In the genomic region with DNA sequence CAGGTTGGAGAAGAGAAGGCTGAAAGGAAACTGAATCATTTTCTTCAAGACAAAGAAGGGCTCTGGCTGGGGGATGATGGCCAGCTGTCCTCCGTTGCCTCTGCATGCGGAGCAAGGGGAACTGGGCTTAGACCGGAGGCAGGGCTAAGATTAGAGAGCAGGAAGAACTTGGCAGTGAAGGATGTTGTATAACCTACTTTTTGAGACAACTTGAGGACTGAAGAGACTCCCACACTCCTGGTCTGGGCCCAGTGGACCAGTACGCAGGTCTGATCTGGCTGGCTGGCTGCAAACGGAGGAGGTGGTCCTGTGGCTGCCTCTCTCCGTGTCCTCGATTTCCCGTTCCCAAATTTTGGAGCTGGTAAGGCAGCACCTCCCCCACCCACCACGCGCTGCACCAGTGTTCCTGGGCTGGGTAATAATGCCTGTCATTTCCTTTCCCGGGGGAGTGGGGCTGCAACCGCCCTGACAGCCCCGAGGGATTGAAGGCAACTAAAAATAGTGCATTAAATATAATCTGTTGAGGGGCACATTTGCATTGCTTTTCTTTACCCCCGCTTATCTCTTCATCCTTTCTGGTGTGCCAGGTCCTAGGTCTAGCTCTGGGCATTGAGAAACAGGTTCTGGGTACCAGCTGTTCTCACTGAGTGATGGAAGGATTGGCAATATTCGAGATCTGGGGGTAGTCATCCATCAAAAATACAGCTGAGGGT, we compare ENCODE assay signal across 9 mouse cellular contexts. TPM values are rescaled to one million over a fixed set of nuclear protein-coding genes. Genes with fewer than 3 reads are reported as not detected.
DNase-seq lines count a peak whose midpoint lies in the region; ATAC-seq and TF ChIP-seq lines count a peak whose summit lies in the region.
"Had no signal": no experiment of that assay in that cellular context is flagged by ENCODE, and none has a peak within 500 bp of the region (broad histone marks: within the 10 kb centered on the region; RNA-seq: fewer than 3 reads in every experiment).

No protein-coding gene starts in this region.

- H3K9ac ChIP-seq in neural tube, embryonic 14.5 days (replicated peaks; ENCODE audit: low read depth, low read length) = 0 out of 2 replicates have a peak overlapping the region, but pooled peaks have one; percentile 11
- H3K9ac ChIP-seq: embryonic facial prominence, embryonic 12.5 days had no signal

- H3K4me2 ChIP-seq in neural tube, embryonic 14.5 days (ENCODE audit: low read depth, low read length) = no peak overlapping the region
- H3K4me2 ChIP-seq: embryonic facial prominence, embryonic 12.5 days had no signal

- no peaks in the 10 kb centered on the region for H3K36me3 ChIP-seq in erythroblast, embryonic 14.5 days (ENCODE audit: control insufficient read depth)
- H3K36me3 ChIP-seq in neural tube, embryonic 14.5 days (ENCODE audit: control insufficient read depth, insufficient read depth, low read length) = no peaks in the 10 kb centered on the region
- H3K36me3 ChIP-seq: embryonic facial prominence, embryonic 12.5 days had no signal

- peak; percentile 14 for DNase-seq in heart, postnatal 25 days (ENCODE audit: low spot score)
- DNase-seq in left cerebral cortex, adult 9 months (ENCODE audit: low spot score in 2 of 2) = peak; percentile 63 to 68
- DNase-seq in urinary bladder, postnatal 4 days (ENCODE audit: low spot score in 2 of 2) = no peak
- DNase-seq in adrenal gland, adult 2 months = no peak

- H3K4me3 ChIP-seq in erythroblast, embryonic 14.5 days (replicated peaks) = peak overlapping the region; percentile 29
- no peak overlapping the region for H3K4me3 ChIP-seq in bone marrow, adult 2 months (replicated peaks; ENCODE audit: control insufficient read depth, low read depth, low read length)
- no peak overlapping the region for H3K4me3 ChIP-seq in neural tube, embryonic 14.5 days (ENCODE audit: low read depth, low read length)
- H3K4me3 ChIP-seq: embryonic facial prominence, embryonic 12.5 days had no signal

- no peaks in the 10 kb centered on the region for H3K27me3 ChIP-seq in erythroblast, embryonic 14.5 days (ENCODE audit: control insufficient read depth)
- no peaks in the 10 kb centered on the region for H3K27me3 ChIP-seq in neural tube, embryonic 14.5 days (ENCODE audit: control insufficient read depth, insufficient read depth, low read length)
- H3K27me3 ChIP-seq: embryonic facial prominence, embryonic 12.5 days had no signal

- no peak for TF ChIP-seq CTCF in bone marrow, adult 2 months (IDR thresholded peaks at IDR 0.05; ENCODE audit: control insufficient read depth, insufficient read depth, low read length)

- ATAC-seq in erythroblast, adult 5-6 weeks (replicated peaks; ENCODE audit: low FRiP score, poor library complexity, severe bottlenecking) = no peak; the same call in 1 of the 2 replicates
- 0 out of 2 replicates have a peak, but pooled peaks have one; percentile 18 for ATAC-seq in neural tube, embryonic 14.5 days (ENCODE audit: low read depth)

- intact Hi-C loops in heart, postnatal 25 days (cut with DNase I) = loop anchor here (2.0 to 5.0 kb wide), 2 partner anchors 15 to 44 kb away; partner anchors contain the start of genes Nrgn and Spa17

- H3K9me3 ChIP-seq in erythroblast, embryonic 14.5 days (ENCODE audit: control insufficient read depth, low read length) = no peaks in the 10 kb centered on the region
- no peaks in the 10 kb centered on the region for H3K9me3 ChIP-seq in neural tube, embryonic 14.5 days (ENCODE audit: control insufficient read depth, low read length)
- H3K9me3 ChIP-seq: embryonic facial prominence, embryonic 12.5 days had no signal

- H3K4me1 ChIP-seq in erythroblast, embryonic 14.5 days (ENCODE audit: control insufficient read depth) = peaks cover 75% of the 10 kb centered on the region
- no peaks in the 10 kb centered on the region; the same call in 1 of the 2 replicates for H3K4me1 ChIP-seq in bone marrow, adult 2 months (ENCODE audit: control insufficient read depth, insufficient read depth, low read length)
- peaks cover 7% of the 10 kb centered on the region; the same call in 1 of the 2 replicates for H3K4me1 ChIP-seq in neural tube, embryonic 14.5 days (ENCODE audit: control insufficient read depth, insufficient read depth, low read length)

- TF ChIP-seq POLR2A in bone marrow, adult 2 months (IDR thresholded peaks at IDR 0.05; ENCODE audit: borderline replicate concordance, control insufficient read depth, low read depth, low read length) = no peak

- peak overlapping the region; percentile 9; the same call in 1 of the 2 replicates for H3K27ac ChIP-seq in bone marrow, adult 2 months (ENCODE audit: control insufficient read depth, insufficient read depth, low read depth, low read length, poor library complexity)
- H3K27ac ChIP-seq in neural tube, embryonic 14.5 days (ENCODE audit: low read depth, low read length) = no peak overlapping the region
- H3K27ac ChIP-seq: embryonic facial prominence, embryonic 12.5 days had no signal

- WGBS in bone marrow, adult 2 months = 2% methylated on average over 15 of the region's 15 CpGs
- 25% methylated on average over 15 of the region's 15 CpGs for WGBS in neural tube, embryonic 14.5 days

RNA-seq across cellular contexts. Expression of gene Siae, which starts 12.6 kb away (rescaled TPM):
- polyA plus RNA-seq in erythroblast, embryonic 14.5 days (2012) = 0.05 TPM in 1 of 2 replicates, not detected in the other
- total RNA-seq in erythroblast, adult 5-6 weeks (2015; ENCODE audit: low replicate concordance) = 1.7 and 1.9 TPM in 2 replicates
- 1.4 and 2.6 TPM in 2 replicates for total RNA-seq in erythroblast, adult 5-6 weeks (2017; ENCODE audit: low replicate concordance)
- polyA plus RNA-seq in bone marrow, adult 2 months (2011; ENCODE audit: insufficient read depth, insufficient read length, low replicate concordance, missing spikeins) = 1.9 and 7.2 TPM in 2 replicates
- total RNA-seq in heart, postnatal 25 days (2021) = 1 to 10 TPM; 8.4 to 8.7 TPM
- polyA plus RNA-seq in neural tube, embryonic 14.5 days (2014; fragmentation: Nextera tagmentation; extraction: Ambion mirVana) = 12.1 and 12.4 TPM in 2 replicates
- 10 to 100 TPM; 16.5 to 17.7 TPM for total RNA-seq in adrenal gland, adult 2 months (2021)
- polyA plus RNA-seq in adrenal gland, adult 2 months (2012; rRNA removed) = 4.5 and 4.9 TPM in 2 replicates

RNA-seq across cellular contexts. Expression of gene Nrgn, which starts 15.3 kb away (rescaled TPM):
- 2.9 and 4.5 TPM in 2 replicates for polyA plus RNA-seq in erythroblast, embryonic 14.5 days (2012)
- 1.7 TPM in 1 of 2 replicates, not detected in the other for total RNA-seq in erythroblast, adult 5-6 weeks (2015; ENCODE audit: low replicate concordance)
- 2.9 TPM in 1 of 2 replicates, not detected in the other for total RNA-seq in erythroblast, adult 5-6 weeks (2017; ENCODE audit: low replicate concordance)
- polyA plus RNA-seq in bone marrow, adult 2 months (2011; ENCODE audit: insufficient read depth, insufficient read length, low replicate concordance, missing spikeins) = 92.9 and 101 TPM in 2 replicates
- total RNA-seq in heart, postnatal 25 days (2021) = 1 to 10 TPM; 3.2 to 6.7 TPM
- polyA plus RNA-seq in neural tube, embryonic 14.5 days (2014; fragmentation: Nextera tagmentation; extraction: Ambion mirVana) = 3.5 and 6.9 TPM in 2 replicates
- 1 to 10 TPM; 1.5 to 2.8 TPM for total RNA-seq in adrenal gland, adult 2 months (2021)
- 1.9 and 3.8 TPM in 2 replicates for polyA plus RNA-seq in adrenal gland, adult 2 months (2012; rRNA removed)

RNA-seq across cellular contexts. Expression of gene Vsig2, which starts 29.0 kb away (rescaled TPM):
- polyA plus RNA-seq in erythroblast, embryonic 14.5 days (2012) = not detected in 2 replicates
- not detected in 2 replicates for total RNA-seq in erythroblast, adult 5-6 weeks (2015; ENCODE audit: low replicate concordance)
- total RNA-seq in erythroblast, adult 5-6 weeks (2017; ENCODE audit: low replicate concordance) = not detected in 2 replicates
- polyA plus RNA-seq in bone marrow, adult 2 months (2011; ENCODE audit: insufficient read depth, insufficient read length, low replicate concordance, missing spikeins) = 4.0 and 12.2 TPM in 2 replicates
- total RNA-seq in heart, postnatal 25 days (2021) = 1 to 10 TPM; 4.1 to 4.7 TPM
- 0.76 and 1.1 TPM in 2 replicates for polyA plus RNA-seq in neural tube, embryonic 14.5 days (2014; fragmentation: Nextera tagmentation; extraction: Ambion mirVana)
- 1 to 10 TPM; 1.8 to 3.0 TPM for total RNA-seq in adrenal gland, adult 2 months (2021)
- 8.8 and 8.9 TPM in 2 replicates for polyA plus RNA-seq in adrenal gland, adult 2 months (2012; rRNA removed)

RNA-seq across cellular contexts. Expression of gene Esam, which starts 40.2 kb away (rescaled TPM):
- polyA plus RNA-seq in erythroblast, embryonic 14.5 days (2012) = not detected in 2 replicates
- total RNA-seq in erythroblast, adult 5-6 weeks (2015; ENCODE audit: low replicate concordance) = not detected in 2 replicates
- 0.42 TPM in 1 of 2 replicates, not detected in the other for total RNA-seq in erythroblast, adult 5-6 weeks (2017; ENCODE audit: low replicate concordance)
- 10.8 and 13.7 TPM in 2 replicates for polyA plus RNA-seq in bone marrow, adult 2 months (2011; ENCODE audit: insufficient read depth, insufficient read length, low replicate concordance, missing spikeins)
- total RNA-seq in heart, postnatal 25 days (2021) = 10 to 100 TPM; 62.5 to 77.7 TPM
- polyA plus RNA-seq in neural tube, embryonic 14.5 days (2014; fragmentation: Nextera tagmentation; extraction: Ambion mirVana) = 24.0 and 42.5 TPM in 2 replicates
- 10 to 100 TPM; 23.5 to 42.4 TPM for total RNA-seq in adrenal gland, adult 2 months (2021)
- 49.2 and 59.1 TPM in 2 replicates for polyA plus RNA-seq in adrenal gland, adult 2 months (2012; rRNA removed)

RNA-seq across cellular contexts. Expression of gene Spa17, which starts 45.5 kb away (rescaled TPM):
- polyA plus RNA-seq in erythroblast, embryonic 14.5 days (2012) = 0.21 TPM in 1 of 2 replicates, not detected in the other
- total RNA-seq in erythroblast, adult 5-6 weeks (2015; ENCODE audit: low replicate concordance) = not detected in 2 replicates
- 1.4 TPM in 1 of 2 replicates, not detected in the other for total RNA-seq in erythroblast, adult 5-6 weeks (2017; ENCODE audit: low replicate concordance)
- polyA plus RNA-seq in bone marrow, adult 2 months (2011; ENCODE audit: insufficient read depth, insufficient read length, low replicate concordance, missing spikeins) = 1.4 and 3.7 TPM in 2 replicates
- 1 to 10 TPM; 1.3 to 2.7 TPM for total RNA-seq in heart, postnatal 25 days (2021)
- 10.5 and 11.2 TPM in 2 replicates for polyA plus RNA-seq in neural tube, embryonic 14.5 days (2014; fragmentation: Nextera tagmentation; extraction: Ambion mirVana)
- 1 to 10 TPM; 3.2 to 4.0 TPM for total RNA-seq in adrenal gland, adult 2 months (2021)
- 0.51 and 1.3 TPM in 2 replicates for polyA plus RNA-seq in adrenal gland, adult 2 months (2012; rRNA removed)

Comparison
In these comparisons a context has a peak if more than half of its experiments do, and no peak if none do; other contexts are left out.
1. DNase-seq: peak in heart, postnatal 25 days (single experiment) and left cerebral cortex, adult 9 months (2 of 2); none in urinary bladder, postnatal 4 days (0 of 2) and adrenal gland, adult 2 months (single experiment).
2. RNA of gene Nrgn, which starts 15.3 kb away (polyA plus RNA-seq): 92.9 to 101 TPM in bone marrow, adult 2 months; 2.9 to 4.5 TPM in erythroblast, embryonic 14.5 days, 3.5 to 6.9 TPM in neural tube, embryonic 14.5 days and 1.9 to 3.8 TPM in adrenal gland, adult 2 months; every median in the first group is over 10 times any median in the second.